Mouse (Mus musculus): ENCODE measurements around the gene Mfsd4b4. TPM values are rescaled to one million over a fixed set of nuclear protein-coding genes. Genes with fewer than 3 reads are reported as not detected.

Mfsd4b4 gene
- 0.75 and 0.97 TPM in 2 replicates for polyA plus RNA-seq (2012; rRNA removed)

DNA sequence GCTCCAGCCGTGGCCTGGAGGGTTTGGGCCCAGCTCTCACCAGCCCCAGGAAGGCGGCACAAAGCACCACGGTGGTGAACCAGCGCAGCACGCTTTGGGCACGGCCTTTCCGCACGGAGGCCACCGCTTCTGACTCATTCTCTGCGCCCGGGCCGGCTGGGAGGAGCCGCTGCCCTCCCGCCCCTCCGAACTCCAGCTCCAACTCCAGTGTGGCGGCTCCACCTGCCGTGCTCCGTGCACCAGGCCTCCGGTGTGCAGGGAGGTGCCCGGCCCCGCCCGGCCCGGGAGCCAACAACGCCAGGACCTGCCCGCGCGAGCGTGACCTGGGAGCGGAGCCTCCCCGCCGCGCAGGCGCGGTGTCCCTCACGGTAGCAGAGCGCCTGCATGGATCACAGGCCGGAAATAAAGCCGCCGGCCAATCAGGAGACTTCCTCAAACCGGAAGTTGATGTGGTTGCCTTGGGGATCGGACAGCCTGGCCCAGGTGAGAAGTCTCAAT lies at the start of gene Mfsd4b4:
Mfsd4b4 (minus strand) TSS at position 365 of the 498 bp plus-strand sequence.

DNA sequence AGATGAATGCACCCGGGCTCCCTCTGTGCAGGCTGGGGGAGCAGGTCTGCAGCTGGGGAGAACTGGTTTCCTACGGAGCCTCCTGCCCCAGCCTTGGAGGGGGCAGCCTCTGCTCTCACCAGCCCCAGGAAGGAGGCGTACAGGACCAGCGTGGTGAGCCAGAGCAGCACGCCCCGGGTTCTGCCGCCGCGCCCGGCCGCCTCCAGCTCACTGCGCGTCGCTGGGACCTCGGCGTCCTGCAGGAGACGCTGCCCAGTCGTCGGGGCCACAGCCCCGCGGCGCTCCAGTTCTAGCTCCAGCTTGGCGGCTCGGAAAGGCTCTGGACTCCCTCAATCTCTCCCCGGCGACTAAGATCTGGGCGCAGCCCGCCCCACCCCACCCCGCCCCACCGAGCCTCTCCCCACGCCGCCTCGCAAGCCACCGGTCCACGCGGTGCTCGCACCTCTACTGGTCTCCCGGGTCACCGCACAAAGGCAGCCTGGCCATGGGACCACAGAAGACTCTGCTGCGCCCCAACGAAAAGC lies 27.6 kb upstream of the Mfsd4b4 start, which contains the start of gene Mfsd4b2:
Mfsd4b2 (minus strand) TSS at position 308 of the 524 bp plus-strand sequence.

Other genes starting within 250 kb of the Mfsd4b4 start
- 4.9 and 5.9 TPM in 2 replicates for gene Rev3l, start 167.1 kb downstream of the Mfsd4b4 start, polyA plus RNA-seq (2012; rRNA removed)
- gene Mfsd4b2, start 27.7 kb upstream of the Mfsd4b4 start, polyA plus RNA-seq (2012; rRNA removed): 0.07 and 0.12 TPM in 2 replicates
- 1.1 and 1.9 TPM in 2 replicates for gene Mfsd4b3, start 60.9 kb upstream of the Mfsd4b4 start, polyA plus RNA-seq (2012; rRNA removed)
- gene Mfsd4b5, start 87.4 kb upstream of the Mfsd4b4 start, polyA plus RNA-seq (2012; rRNA removed): 0.32 and 0.36 TPM in 2 replicates
- 0.07 and 0.21 TPM in 2 replicates for gene Mfsd4b1, start 126.0 kb upstream of the Mfsd4b4 start, polyA plus RNA-seq (2012; rRNA removed)
- 4.4 and 6.4 TPM in 2 replicates for gene Slc16a10, start 243.0 kb upstream of the Mfsd4b4 start, polyA plus RNA-seq (2012; rRNA removed)

Measured in colon, adult 2 months (tissue).